Mouse (Mus musculus) frontal cortex, postnatal 36 days (tissue): ENCODE results near the gene Itgal.
"Not testable (repeated sequence)": the region's sequence is repeated elsewhere in the genome, so short reads cannot be mapped to it uniquely, and the experiment has no call there.

Experiments
- DNase-seq, 2 experiments: peaks; one replicate each; pipeline ENCODE4 v3.0.0; 2022; ENCODE audit warnings: low spot score in 2 of 2

The Itgal gene

GRCm38 (mm10) chr7:127296098-127296497, at the start of gene Itgal:
Gene Itgal (plus strand): TSS chr7:127296260.
- no peak for DNase-seq

- not testable (repeated sequence) for DNase-seq
These were observed 45.5 kb upstream of the Itgal start for GRCm38 (mm10) chr7:127250511-127250910.

DNA sequence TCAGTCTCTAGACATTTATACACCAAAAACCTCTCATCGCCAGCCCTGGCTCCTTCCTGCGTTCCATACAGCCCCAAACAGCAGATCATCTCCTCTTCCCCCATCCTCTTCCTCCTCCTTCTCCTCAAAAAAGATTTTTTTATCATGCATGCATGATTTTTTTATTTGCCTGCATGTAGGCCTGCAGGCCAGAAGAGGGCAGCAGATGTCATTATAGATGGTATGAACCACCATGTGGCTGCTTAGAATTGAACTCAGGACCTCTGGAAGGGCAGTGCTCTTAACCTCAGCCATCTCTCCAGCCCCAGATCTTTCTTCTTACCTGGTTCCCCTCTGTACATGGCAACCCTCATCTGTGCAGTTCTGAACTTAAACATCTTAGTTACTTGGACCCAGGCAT, 43.6 kb upstream of the Itgal start:
- DNase-seq, result no peak

DNA sequence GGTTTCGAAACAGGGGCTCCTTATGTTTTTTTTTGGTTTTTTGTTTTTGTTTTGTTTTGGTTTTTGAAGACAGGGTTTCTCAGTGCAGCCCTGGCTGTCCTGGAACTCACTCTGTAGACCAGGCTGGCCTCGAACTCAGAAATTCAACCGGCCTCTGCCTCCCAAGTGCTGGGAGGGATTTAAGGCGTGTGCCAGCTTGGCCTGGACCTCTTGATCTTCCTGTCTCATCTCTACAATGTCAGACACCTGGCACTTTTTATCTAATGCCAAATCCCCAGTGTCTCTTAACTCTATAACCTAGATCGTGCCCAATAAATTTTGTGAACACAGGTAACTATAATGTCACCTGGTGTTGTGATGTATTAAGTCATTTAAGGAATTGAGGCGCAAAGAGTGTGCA, 42.7 kb upstream of the Itgal start:
- DNase-seq, result no peak

- peak; percentile 94 to 97 for DNase-seq
These were observed 42.0 kb upstream of the Itgal start for GRCm38 (mm10) chr7:127253821-127254769.

DNA sequence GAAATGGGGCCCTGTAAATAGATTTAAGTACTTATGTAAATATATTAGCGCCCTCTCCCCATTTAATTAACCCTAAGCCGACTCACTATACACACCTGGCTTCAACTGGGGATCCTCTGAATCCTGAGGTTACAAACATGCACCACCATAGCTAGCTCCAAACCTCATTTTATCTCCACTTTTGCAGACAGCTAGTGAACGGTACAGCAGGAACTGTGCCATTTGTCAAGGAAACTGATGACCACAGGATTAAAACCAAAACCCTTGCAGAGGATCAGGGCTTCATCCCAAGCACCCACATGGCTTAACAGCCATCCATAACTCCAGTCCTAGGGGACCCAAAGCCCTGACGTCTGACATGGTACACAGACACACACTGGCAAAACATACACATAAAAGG, 41.1 kb upstream of the Itgal start:
- no peak for DNase-seq

DNA sequence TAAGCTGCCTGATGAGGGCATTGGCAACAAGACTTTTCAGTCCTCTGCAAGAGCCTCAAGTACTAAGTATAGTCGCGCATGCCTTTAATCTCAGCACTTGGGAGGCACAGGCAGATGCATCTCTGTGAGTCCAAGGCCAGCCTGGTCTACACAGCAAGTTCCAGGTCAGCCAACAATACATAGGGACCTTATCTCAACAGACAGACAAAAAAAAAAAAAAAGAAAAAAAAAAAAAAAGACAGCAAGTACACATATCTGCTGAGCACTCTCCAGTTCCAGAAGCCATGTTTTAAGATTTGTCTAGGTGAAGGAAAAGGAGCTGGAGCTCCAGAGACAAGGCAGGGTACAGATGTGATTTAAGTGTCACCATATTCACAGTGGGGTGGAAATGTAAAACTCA, 40.1 kb upstream of the Itgal start:
- no peak for DNase-seq

- DNase-seq, result no peak
These were observed 39.5 kb upstream of the Itgal start for GRCm38 (mm10) chr7:127256518-127256917.

GRCm38 (mm10) chr7:127259186-127259905, 36.7 kb upstream of the Itgal start:
- peak in 1 of 2 experiments; percentile 50 for DNase-seq

DNA sequence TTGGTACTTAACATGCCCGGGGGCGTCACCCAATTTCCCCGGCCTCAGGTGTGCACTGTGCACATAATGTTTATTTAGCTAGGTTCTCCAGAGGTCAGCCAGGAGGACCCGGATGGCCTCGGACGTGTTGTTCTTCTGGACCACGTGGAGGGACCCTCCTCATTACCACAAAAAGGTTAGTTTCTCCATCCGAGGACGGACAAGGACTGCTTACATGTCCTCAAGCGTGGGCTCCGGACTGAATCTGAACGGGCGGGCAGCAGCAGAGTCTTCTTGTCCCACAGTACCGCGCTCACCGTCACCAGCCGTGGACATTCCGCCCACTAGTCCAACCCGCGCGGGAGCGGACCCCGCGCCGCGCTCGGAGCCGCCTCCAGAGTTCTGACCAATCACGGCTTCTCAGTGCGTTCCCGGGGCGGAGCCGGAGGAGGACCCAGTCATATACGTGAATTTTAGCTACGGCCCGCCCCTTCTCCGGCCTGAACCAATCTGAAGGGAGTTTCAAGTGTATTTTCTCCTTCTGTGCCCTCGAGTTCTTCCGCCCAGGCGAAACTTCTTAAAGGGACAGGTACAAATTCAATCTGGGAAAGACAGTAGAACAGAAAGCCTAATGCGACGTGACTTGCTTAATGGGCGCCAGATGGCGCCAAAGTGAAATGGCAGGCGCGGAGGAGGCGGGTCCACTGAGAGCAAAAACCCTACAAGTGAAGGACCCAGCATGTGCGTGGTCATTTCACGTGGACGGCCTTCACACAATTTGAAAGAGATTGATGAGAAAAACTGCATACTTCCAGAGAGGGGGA, 35.5 kb upstream of the Itgal start, which contains the start of gene Dctpp1:
Gene Dctpp1, minus strand, starts transcription at position 401 of the 803 bp plus-strand sequence.
- peak; percentile 96 to 99 for DNase-seq

- DNase-seq, result no peak
These were observed 33.7 kb upstream of the Itgal start for GRCm38 (mm10) chr7:127262218-127262961.

DNA sequence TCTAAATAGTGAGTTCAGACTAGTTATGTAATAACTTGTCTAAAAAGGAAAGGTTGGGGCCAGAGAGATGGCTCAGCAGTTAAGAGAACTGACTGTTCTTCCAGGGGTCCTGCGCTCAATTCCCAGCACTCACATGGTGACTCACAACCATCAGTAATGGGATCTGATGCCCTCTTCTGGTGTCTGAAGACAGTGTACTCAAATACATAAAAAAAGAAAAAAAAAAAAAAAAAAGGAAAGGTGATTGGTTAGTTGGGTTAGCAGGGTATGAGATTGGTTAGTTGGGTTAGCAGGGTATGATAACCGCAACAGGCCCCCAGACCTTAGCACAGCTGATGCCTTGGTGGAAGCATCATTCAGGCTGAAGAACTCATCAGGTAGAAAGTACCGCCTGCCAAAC, 32.5 kb upstream of the Itgal start:
- DNase-seq, result no peak

- DNase-seq, result no peak
These were observed 25.8 kb upstream of the Itgal start for GRCm38 (mm10) chr7:127270256-127270655.

- DNase-seq, result no peak
These were observed 25.4 kb upstream of the Itgal start for GRCm38 (mm10) chr7:127270666-127271065.

GRCm38 (mm10) chr7:127271093-127271492, 25.0 kb upstream of the Itgal start:
- DNase-seq, result no peak

DNA sequence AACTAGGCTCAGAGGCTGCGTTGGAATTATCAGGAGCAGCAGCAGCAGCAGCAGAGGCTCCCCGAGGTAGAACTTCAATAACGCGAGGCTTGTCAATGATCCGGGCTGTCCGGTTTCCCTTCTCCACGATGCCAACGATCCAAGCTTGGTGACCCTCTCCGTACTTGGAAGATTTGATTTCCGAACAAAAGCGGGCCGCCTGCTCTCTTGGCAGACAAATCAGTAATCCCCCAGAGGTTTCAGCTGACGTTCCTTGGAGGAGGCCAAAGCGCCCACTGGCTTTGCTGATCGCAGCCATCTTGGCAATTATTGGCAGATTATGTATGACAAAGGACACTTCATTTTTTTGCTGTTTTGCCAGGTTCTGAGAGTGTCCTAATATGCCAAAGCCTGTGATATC, 23.5 kb upstream of the Itgal start:
- DNase-seq, result no peak

DNA sequence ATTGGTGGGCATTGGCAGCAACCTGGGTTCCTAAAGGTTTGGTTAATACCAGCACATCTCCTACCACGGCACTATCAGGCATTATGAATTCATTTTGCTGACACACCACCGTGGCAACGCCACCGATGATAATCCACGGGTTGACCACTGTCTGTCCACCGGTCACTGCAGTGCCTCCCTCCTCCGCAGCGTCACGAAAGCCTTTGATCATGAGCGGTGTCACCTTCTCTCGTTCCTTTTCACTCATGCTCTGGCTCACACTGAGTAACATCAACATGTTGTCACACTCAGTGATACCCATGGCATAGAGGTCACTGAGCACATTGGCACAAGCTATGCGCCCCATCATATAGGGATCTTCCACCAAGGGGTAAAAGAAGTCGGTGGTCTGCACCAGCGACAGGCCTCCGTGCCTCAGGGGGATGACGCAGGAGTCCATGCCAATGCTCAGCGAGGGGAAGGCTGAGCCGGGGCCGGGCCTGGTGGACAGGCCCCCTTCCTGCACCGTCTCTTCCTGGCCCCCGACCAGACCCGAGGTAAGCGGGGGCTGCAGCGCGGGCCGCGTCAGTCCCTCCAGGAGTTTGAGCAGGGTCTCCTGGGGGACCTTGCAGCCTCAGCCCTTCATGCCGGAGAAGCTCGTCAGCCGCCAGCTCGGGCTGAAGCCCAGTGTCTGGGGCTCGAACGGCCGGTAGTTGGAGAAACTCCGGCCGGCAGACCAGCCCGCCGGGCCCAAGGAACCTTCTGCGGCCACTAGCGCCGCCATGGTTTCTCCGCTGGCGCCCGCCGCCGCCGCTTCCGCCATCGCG, 22.7 kb upstream of the Itgal start:
- no peak for DNase-seq

- peak; percentile 94 to 98 for DNase-seq
These were observed 21.9 kb upstream of the Itgal start, which contains the start of gene Sephs2 for GRCm38 (mm10) chr7:127273925-127274789. Gene Sephs2 (minus strand): TSS chr7:127274055.

- DNase-seq, result no peak
These were observed 19.5 kb upstream of the Itgal start for GRCm38 (mm10) chr7:127276519-127276961.
